Comparison of ENCODE assay signal across 8 mouse cellular contexts in the genomic region with DNA sequence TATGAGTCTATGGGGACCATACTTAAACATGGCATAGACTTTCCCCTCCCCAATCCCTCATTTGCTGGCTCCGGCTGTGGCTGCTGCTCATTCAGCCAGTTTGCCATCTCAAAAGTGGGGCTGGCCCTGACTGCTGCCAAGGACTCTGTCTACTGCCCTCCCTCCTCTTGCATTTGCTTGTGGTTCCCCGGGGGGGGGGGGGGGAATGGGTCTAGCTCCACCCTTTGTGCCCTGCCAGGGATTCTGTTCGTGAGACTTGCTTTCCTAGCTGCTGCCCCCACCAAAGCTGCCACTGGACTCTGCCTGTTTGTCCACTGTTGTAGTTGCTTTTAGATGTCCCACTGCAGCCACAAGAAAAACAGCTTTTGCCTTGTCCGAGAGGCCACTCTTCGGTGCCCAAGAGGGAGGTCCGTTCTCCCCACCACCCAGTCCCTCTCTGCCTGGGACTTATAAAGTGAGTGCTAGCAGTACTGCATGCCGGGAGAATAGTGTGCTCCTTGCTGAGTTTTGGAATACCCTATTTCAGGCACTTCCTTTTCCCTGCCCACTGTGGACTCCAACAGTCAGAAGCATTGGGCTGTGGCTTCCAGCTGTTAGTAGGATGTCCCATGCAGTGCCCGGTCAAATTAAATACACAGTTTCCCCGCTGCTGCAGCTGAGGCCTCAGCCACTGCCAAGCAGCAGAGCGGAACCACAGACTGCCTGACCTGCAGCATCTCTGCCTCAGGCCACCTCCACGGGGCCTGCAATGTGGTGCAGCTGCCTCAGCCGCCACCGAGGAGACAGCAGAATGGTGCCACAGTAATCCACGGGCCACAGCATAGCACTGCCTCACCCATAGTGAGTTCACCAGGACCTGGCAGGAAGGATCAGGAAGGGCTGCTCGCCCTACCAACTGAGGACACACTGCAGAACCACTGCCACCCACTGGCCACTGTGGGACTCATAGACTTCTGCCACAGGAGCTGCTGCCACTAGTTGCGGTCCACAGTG. TPM values are rescaled to one million over a fixed set of nuclear protein-coding genes. Genes with fewer than 3 reads are reported as not detected.
DNase-seq lines count a peak whose midpoint lies in the region; ATAC-seq lines count a peak whose summit lies in the region.

No protein-coding gene starts in this region.

- WGBS in hindbrain, embryonic 12.5 days: 21% methylated on average over 16 of the region's 16 CpGs

- 0 out of 2 replicates have a peak overlapping the region, but pooled peaks have one; percentile 8 for H3K9ac ChIP-seq in hindbrain, embryonic 12.5 days

- H3K9me3 ChIP-seq in hindbrain, embryonic 12.5 days (replicated peaks): no peaks in the 10 kb centered on the region

- DNase-seq in NIH3T3 (ENCODE audit: low read depth): peak; percentile 89
- DNase-seq in cerebellum, postnatal 10 days: peak; percentile 89 to 91
- DNase-seq in frontal cortex, postnatal 14 days (ENCODE audit: low spot score in 2 of 2): peak; percentile 58 to 78
- DNase-seq in layer of hippocampus, postnatal 14 days (ENCODE audit: low spot score in 2 of 2): peak; percentile 79 to 85
- peak; percentile 94 for DNase-seq in lung, postnatal 10 days
- peak; percentile 84 for DNase-seq in ovary, postnatal 36 days (ENCODE audit: low spot score)
- peak; percentile 80 for DNase-seq in thymus, postnatal 14 days

- H3K27ac ChIP-seq in hindbrain, embryonic 12.5 days: no peak overlapping the region

- H3K36me3 ChIP-seq in hindbrain, embryonic 12.5 days: no peaks in the 10 kb centered on the region

- no peak overlapping the region for H3K4me3 ChIP-seq in hindbrain, embryonic 12.5 days

- H3K4me1 ChIP-seq in hindbrain, embryonic 12.5 days: peaks cover 7% of the 10 kb centered on the region

- peak; percentile 76 for ATAC-seq in hindbrain, embryonic 12.5 days (ENCODE audit: low FRiP score)

- no peaks in the 10 kb centered on the region for H3K27me3 ChIP-seq in hindbrain, embryonic 12.5 days

- peak overlapping the region; percentile 11; the same call in 1 of the 2 replicates for H3K4me2 ChIP-seq in hindbrain, embryonic 12.5 days (replicated peaks)

RNA-seq across cellular contexts. Expression of a gene that starts 10.1 kb away (rescaled TPM):
- not detected in 2 replicates for polyA plus RNA-seq in hindbrain, embryonic 12.5 days (2016; fragmentation: Nextera tagmentation; extraction: Ambion mirVana)
- not detected for total RNA-seq in layer of hippocampus, postnatal 14 days (2021)

RNA-seq across cellular contexts. Expression of a gene that starts 16.1 kb away (rescaled TPM):
- not detected in 2 replicates for polyA plus RNA-seq in hindbrain, embryonic 12.5 days (2016; fragmentation: Nextera tagmentation; extraction: Ambion mirVana)
- total RNA-seq in layer of hippocampus, postnatal 14 days (2021): not detected

RNA-seq across cellular contexts. Expression of a gene that starts 23.3 kb away (rescaled TPM):
- not detected in 2 replicates for polyA plus RNA-seq in hindbrain, embryonic 12.5 days (2016; fragmentation: Nextera tagmentation; extraction: Ambion mirVana)
- total RNA-seq in layer of hippocampus, postnatal 14 days (2021): not detected

RNA-seq across cellular contexts. Expression of a gene that starts 37.0 kb away (rescaled TPM):
- polyA plus RNA-seq in hindbrain, embryonic 12.5 days (2016; fragmentation: Nextera tagmentation; extraction: Ambion mirVana): 4.0 and 4.8 TPM in 2 replicates
- total RNA-seq in layer of hippocampus, postnatal 14 days (2021): 10 to 100 TPM; 33.5 to 33.9 TPM
